Mouse (Mus musculus) heart, embryonic 15.5 days (tissue): ENCODE results near the gene Esrra. TPM values are rescaled to one million over a fixed set of nuclear protein-coding genes. Genes with fewer than 3 reads are reported as not detected.

Source experiments
- ATAC-seq: fragments of 200-750 bp; cut with Nextera tagmentation; replicated peaks from 2 replicates; pipeline ENCODE4 v1.8.0; 2017; ENCODE audit warnings: low read depth, moderate TSS enrichment; ENCODE audit not compliant: insufficient number of reproducible peaks, insufficient read depth, low FRiP score
- H3K27ac ChIP-seq: fragments of 300-500 bp; sonication (generic); 2 replicates; pipeline ENCODE4 v1.5.1; 2015; ENCODE audit warnings: mild to moderate bottlenecking, inconsistent platforms
- H3K27me3 ChIP-seq: fragments of 300-500 bp; sonication (generic); 2 replicates; pipeline ENCODE4 v1.6.1; 2015; ENCODE audit warnings: inconsistent platforms
- H3K36me3 ChIP-seq: fragments of 300-500 bp; sonication (generic); 2 replicates; pipeline ENCODE4 v1.6.1; 2015; ENCODE audit warnings: mild to moderate bottlenecking, inconsistent platforms
- H3K4me1 ChIP-seq: fragments of 300-500 bp; sonication (generic); replicated peaks from 2 replicates; pipeline ENCODE4 v1.6.1; 2015; ENCODE audit warnings: inconsistent platforms
- H3K4me2 ChIP-seq: fragments of 300-500 bp; sonication (generic); 2 replicates; pipeline ENCODE4 v1.6.1; 2015; ENCODE audit warnings: inconsistent platforms, mild to moderate bottlenecking, moderate library complexity
- H3K4me3 ChIP-seq: fragments of 300-500 bp; sonication (generic); 2 replicates; pipeline ENCODE4 v1.5.1; 2015; ENCODE audit warnings: mild to moderate bottlenecking, inconsistent platforms
- H3K9ac ChIP-seq: fragments of 300-500 bp; sonication (generic); 2 replicates; pipeline ENCODE4 v1.6.1; 2015; ENCODE audit warnings: mild to moderate bottlenecking, inconsistent platforms
- H3K9me3 ChIP-seq: fragments of 300-500 bp; sonication (generic); replicated peaks from 2 replicates; pipeline ENCODE4 v1.6.1; 2016; ENCODE audit warnings: inconsistent platforms
- WGBS: fragments of 180-500 bp; shearing (Covaris S2); methylation state at CpG from one replicate; pipeline ENCODE4 v1.1.7; 2015; ENCODE audit warnings: mixed read lengths; 5-methylcytosine and 5-hydroxymethylcytosine counted together
- polyA plus RNA-seq: library from polyadenylated mRNA; unstranded; fragments of >200 nt; fragmentation: Nextera tagmentation; extraction: Ambion mirVana; gene quantifications from 2 replicates; pipeline ENCODE4 v1.2.1, GENCODE M21; 2015

Gene Esrra
- polyA plus RNA-seq, 1 experiment from 2014 or later = 36.9 TPM

DNA sequence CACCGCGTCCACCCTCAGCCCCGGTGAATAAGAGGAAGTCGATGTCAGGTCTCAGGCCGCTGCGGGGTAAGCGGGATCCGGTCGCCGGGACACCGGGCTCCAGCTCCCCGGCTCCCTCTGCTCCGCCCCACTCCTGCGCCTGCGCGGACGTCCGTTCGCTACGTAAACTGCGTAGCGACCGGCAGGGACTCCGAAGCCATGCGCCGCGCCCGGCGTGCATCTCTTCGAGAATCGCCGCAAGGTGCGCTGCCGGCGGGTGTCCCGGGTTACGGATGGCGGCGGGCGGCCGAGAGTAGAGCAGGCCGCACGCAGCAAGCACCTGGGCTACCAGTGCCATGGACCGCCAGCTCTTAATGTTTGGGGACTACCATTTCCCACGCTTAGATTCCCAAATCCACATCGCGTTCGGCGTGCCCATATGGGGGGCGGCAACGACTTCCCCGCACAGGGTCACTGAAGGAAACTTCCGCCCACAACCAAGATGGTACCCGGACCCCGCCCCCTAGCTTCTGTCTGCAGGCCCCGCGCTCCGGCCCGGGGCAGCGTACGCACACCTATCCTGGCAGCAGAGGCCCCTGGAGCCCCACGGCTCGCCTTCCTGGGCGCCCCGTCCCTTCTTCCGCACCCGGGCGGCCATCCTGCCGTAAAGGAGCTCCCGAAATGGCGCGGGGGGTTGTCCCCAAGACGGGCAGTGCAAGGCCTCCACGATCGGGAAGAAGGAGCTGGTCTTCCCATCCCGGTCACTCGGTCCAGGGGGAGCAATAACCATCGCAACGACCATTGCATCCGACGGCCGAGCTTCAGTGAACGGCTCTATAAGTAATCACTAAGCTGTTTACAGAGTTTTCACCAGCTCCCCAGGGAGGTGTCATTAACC, 20.0 kb upstream of the Esrra start, which contains the start of gene Bad:
Gene Bad, plus strand, starts transcription at position 490 of the 877 bp plus-strand sequence.
- peak within 1 kb of the TSS; percentile 95 for H3K27ac ChIP-seq
- H3K9ac ChIP-seq = peak within 1 kb of the TSS; percentile 95
- peaks cover 28% of the 10 kb centered on the region for H3K4me1 ChIP-seq
- no peaks in the 10 kb centered on the region for H3K27me3 ChIP-seq
- H3K4me2 ChIP-seq = peak within 1 kb of the TSS; percentile 99
- ATAC-seq = peak; percentile 85
- WGBS = under 1% methylated on average over 83 of the region's 83 CpGs
- H3K9me3 ChIP-seq = no peaks in the 10 kb centered on the region
- peak within 1 kb of the TSS; percentile 87 for H3K4me3 ChIP-seq
- 0 out of 2 replicates have a peak, but pooled peaks cover 13% of the 10 kb centered on the region for H3K36me3 ChIP-seq

DNA sequence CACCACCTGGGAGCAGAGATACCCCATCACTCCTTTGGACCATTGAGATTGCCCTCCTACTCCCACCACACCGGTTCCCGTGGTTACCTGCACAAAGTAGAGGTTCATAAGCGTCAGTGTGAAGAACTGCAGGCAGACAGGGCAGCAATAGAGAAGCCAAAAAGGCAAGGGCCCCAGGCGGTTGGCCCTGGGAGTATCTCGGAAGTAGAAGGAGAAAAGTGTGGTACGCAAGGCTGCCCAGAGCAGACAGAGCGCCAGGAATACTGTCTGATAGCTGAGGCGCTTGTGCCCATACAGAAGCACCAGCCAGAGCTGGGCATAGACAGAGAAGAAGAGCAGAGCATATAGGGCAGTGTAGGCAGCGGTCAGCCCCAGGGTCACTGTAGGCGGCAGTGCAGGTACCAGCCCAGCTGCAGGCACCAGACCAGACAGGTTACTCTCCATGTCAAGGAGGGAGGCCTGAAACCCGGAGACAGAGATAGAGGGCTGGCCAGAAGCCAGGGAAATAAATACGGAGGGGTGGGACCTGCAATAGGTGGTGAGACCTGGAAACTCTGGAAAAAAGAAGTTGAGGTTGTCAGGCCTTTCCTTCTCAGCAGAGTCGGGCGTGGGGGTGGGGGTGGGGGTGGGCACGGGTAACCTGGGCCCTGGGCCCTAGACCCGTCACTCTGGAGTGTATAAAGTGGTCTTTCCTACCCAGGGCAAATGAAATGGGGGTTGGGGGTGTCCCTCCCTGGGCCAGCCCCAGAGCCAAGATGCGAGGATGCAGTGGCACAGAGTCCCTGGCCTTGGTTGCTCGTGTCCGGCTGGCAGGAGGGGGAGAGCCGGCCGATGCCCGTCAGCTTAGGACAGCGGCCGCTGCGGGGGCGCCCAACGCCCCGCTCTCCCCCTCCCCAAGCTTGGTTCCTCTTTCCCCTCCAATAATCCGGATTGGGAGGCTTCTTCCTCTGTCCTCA, 19.1 kb upstream of the Esrra start:
- ATAC-seq = 0 out of 2 replicates have a peak, but pooled peaks have one; percentile 0
- 18% methylated on average over 29 of the region's 29 CpGs for WGBS
- H3K27ac ChIP-seq = peak overlapping the region; percentile 67

DNA sequence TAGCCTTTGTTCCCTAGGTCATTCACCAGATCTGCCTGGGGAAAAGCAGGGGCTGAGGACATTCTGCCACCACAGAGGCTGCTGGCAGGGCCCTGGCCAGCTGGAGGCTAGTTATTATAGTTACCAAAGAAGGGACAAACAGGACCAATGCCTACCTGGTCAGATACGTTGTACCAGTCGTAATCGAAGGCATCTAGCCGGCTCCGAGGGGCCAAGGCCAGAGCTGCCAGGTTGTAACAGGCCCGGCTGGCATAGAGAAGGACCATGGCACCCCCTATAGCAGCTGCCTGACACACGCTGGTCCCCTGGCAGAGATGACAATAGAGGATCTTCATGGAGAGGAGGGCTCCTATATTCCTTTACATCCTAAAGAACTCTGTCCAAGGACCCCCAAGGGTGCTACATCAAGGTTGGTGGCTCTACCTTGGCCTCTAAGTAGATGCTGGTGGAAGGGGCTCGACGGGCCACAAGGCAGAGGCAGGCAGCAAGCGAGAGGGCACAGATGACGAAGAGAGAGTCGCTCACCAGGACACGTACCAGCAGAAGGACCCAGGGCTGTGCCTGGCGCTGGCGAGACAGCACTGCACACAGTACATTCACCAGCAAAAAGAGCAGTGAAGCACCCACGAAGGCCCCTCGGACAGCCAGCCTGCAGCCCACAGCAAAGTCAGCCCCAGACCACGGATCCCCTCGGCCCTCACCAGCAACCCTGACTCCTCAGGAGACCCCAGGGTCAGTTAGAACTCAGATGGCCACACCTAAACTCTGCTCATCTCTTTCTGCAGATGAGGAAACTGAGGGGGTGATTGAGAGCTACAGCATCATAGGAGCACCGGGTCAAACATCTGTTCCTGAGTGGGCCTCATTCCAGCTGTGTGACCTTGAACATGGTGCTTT, 17.7 kb upstream of the Esrra start:
- H3K9ac ChIP-seq = no peak overlapping the region

More for the DNA sequence above, 19.1 kb upstream of the Esrra start:
- Histone ChIP-seq H3K4me3 (peak overlapping the region; percentile 87), H3K9ac (peak overlapping the region; percentile 95), H3K4me1 (peaks cover 28% of the 10 kb centered on the region), H3K9me3 (no peaks in the 10 kb centered on the region), H3K4me2 (peak overlapping the region; percentile 99), H3K27me3 (peaks cover 7% of the 10 kb centered on the region), H3K36me3 (0 out of 2 replicates have a peak, but pooled peaks cover 4% of the 10 kb centered on the region)

DNA sequence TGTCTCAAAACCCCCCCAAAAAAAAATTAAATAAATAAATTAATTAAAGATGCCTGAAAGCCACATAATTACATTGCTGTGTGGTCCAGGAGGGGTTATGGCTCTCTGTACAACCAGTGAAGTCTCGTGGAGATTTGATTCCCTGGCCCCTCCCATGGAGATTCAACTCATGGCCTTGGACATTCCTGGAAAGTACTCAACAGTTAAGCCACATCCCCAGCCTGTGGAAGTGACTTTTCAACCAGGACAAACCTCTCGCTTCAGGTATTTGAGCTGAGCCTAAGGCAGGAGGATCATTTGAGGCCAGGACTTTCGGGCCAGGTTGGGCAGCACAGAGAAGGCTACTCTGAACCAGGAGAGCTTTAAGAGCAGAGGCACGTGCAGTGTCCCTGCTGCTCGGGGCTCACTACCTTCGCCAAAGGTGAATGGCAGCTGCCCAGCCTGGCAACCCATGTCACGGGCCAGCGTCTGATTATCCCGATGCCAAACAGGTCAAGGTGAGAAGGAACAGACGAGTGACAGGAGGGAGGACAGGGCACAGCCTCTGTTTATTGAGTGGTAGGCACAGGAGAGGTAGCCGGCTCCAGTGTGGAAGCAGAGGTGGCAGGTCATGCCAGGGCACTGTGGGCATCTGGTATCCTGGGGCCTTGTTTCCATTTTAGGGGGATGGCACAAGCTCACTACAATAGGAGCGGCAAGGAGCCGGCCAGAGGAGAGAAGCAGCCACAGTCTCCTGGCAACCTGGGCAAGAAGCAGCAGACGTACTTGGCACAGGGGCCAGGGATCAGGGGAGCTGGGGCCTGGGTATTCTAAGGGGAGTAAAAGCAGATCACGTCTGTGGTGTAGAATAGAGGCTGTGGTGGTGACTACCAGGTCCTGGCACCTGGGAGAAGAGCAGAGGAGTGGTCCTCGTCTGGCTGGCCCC, 16.2 kb upstream of the Esrra start:
- Histone ChIP-seq H3K4me3 (no peak overlapping the region), H3K27ac (no peak overlapping the region), H3K4me2 (no peak overlapping the region), H3K4me1 (peaks cover 32% of the 10 kb centered on the region), H3K27me3 (peaks cover 36% of the 10 kb centered on the region), H3K36me3 (no peaks in the 10 kb centered on the region), H3K9me3 (no peaks in the 10 kb centered on the region), H3K9ac (no peak overlapping the region)
- ATAC-seq = no peak
- WGBS = 80% methylated on average over 16 of the region's 16 CpGs

More for the DNA sequence above, 17.7 kb upstream of the Esrra start:
- Histone ChIP-seq H3K4me1 (peaks cover 30% of the 10 kb centered on the region), H3K27ac (no peak overlapping the region), H3K27me3 (peaks cover 20% of the 10 kb centered on the region), H3K9me3 (no peaks in the 10 kb centered on the region), H3K4me2 (no peak overlapping the region), H3K36me3 (no peaks in the 10 kb centered on the region), H3K4me3 (no peak overlapping the region)
- WGBS = 88% methylated on average over 20 of the region's 20 CpGs
- ATAC-seq = no peak

DNA sequence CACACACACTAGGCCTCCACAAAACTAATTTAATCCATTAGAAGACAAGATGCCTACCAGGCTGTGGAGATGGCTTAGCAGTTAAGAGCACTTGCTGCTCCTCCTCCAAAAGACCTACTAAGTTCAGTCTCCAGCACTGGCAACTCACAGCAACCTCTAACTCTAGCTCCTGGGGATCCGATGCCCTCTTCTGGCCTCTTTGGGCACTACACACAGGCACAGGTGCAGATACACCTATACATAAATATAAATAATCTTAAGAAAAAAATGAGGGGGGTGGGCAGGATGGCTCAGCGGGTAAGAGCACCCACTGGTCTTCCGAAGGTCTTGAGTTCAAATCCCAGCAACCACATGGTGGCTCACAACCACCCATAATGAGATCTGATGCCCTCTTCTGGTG, 14.7 kb upstream of the Esrra start:
- H3K27ac ChIP-seq = no peak overlapping the region
- no peak overlapping the region for H3K4me3 ChIP-seq
- no peak overlapping the region for H3K9ac ChIP-seq
- H3K4me1 ChIP-seq = peaks cover 30% of the 10 kb centered on the region
- no peak for ATAC-seq
- no peaks in the 10 kb centered on the region for H3K9me3 ChIP-seq
- 23% methylated on average over 3 of the region's 3 CpGs for WGBS
- no peaks in the 10 kb centered on the region for H3K36me3 ChIP-seq
- peaks cover 51% of the 10 kb centered on the region for H3K27me3 ChIP-seq
- no peak overlapping the region for H3K4me2 ChIP-seq

DNA sequence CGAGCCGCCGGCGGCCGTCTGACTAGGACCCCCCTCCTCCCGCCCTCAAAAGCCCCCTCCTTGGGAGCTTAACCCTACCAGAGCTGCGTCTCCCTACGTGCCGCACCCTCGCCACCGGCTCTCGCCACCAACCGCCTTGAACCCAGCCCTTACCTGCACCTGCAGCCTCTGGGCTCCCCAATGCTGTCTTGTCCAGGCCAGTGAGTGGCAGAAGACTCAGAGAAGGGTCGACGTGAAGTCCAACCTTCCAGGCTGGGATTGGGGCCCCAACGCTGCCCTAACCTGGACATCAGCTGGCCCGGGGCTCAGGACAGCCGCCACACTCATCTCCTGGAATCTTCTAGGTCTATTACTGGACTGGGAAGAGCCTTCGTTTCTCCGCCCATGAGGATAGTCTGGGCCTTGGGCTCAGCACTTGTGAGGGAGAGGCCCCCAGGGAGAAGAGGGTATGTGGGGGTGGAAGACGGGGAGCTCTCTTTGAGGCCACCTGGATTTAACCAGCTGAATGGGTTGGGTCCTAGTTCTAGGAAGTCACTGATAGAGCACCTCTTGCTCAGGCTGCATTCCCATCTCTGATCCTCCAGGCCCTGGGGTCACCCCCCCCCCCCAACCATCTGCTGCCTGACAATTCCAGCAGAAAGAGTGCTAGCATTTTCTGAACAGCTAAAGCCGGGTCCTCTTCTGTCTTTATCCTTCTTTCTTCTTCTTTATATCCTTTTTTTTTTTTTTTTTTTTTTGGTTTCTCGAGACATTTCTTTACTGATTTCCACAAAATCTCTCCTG, 12.8 kb upstream of the Esrra start, which contains the start of gene Kcnk4:
Gene Kcnk4, minus strand, starts transcription at position 321 of the 783 bp plus-strand sequence.
- Histone ChIP-seq H3K4me2 (peak within 1 kb of the TSS; percentile 78), H3K9me3 (no peaks in the 10 kb centered on the region), H3K4me3 (peak within 1 kb of the TSS; percentile 49), H3K36me3 (no peaks in the 10 kb centered on the region), H3K9ac (peak within 1 kb of the TSS; percentile 45), H3K27ac (no peak within 1 kb of the TSS), H3K4me1 (peaks cover 14% of the 10 kb centered on the region), H3K27me3 (peaks cover 65% of the 10 kb centered on the region)
- 11% methylated on average over 23 of the region's 23 CpGs for WGBS
- ATAC-seq = no peak

DNA sequence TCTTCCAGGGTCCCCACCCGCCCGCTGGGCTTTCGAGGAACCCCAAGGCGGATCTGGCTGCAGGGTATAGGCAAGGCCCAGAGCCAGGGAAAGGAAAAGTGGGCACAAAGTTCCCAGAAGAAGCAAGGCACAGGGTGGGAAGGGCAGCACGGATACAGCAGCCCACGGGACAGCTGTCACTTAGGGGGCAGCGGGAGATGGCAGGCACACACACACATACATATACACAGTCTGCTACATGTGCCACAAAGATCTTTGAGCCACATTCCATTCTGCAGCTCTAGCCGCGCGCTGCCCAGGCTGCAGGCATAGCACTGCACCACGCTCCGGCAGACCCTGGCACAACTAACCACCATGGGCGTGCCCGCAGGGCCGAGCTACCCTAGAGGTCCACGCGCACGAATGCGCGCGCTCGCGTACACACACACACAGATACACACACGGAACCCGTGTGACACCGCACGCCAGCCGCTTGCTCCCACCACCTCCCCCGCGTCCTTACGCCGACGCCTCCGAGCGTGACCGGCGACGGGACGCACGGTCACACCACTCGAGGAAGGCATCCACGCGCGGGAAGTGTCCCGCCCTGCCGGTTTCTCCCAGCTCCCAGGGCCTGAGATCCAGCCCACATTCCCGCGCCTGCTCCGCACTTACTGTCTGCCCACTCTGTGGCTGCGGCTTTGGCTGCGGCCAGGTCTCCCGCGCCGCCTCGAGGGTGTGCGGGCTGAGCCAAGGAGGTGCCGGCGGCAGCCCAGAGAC, 12.0 kb upstream of the Esrra start:
- peak; percentile 48 for ATAC-seq

DNA sequence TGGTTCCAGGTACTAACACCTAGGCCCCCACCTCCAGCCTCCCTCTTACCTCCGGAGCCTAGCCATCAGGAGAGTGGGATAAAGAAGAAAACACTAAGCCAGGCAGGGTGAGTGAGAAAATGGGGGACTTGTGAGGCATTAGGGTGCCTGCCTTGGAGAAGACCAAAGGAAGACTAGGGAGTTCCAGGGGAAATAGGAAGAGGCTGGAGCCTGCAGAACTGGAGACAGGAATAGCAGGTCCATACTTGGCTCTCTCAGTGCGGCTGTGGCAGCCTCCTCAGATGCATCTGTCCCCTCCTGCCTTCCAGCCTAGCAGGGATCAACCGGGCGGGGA, 11.5 kb upstream of the Esrra start:
- no peaks in the 10 kb centered on the region for H3K36me3 ChIP-seq
- peak overlapping the region; percentile 49 for H3K4me3 ChIP-seq
- H3K27me3 ChIP-seq = peaks cover 78% of the 10 kb centered on the region
- peaks cover 14% of the 10 kb centered on the region for H3K4me1 ChIP-seq
- no peaks in the 10 kb centered on the region for H3K9me3 ChIP-seq
- ATAC-seq = 0 out of 2 replicates have a peak, but pooled peaks have one; percentile 9
- H3K27ac ChIP-seq = no peak overlapping the region
- H3K9ac ChIP-seq = no peak overlapping the region
- 38% methylated on average over 4 of the region's 4 CpGs for WGBS
- H3K4me2 ChIP-seq = peak overlapping the region; percentile 78

More for the DNA sequence above, 12.0 kb upstream of the Esrra start:
- Histone ChIP-seq H3K4me2 (peak overlapping the region; percentile 78), H3K36me3 (no peaks in the 10 kb centered on the region), H3K9ac (peak overlapping the region; percentile 45), H3K27ac (no peak overlapping the region), H3K4me1 (peaks cover 14% of the 10 kb centered on the region), H3K4me3 (peak overlapping the region; percentile 49), H3K27me3 (peaks cover 73% of the 10 kb centered on the region), H3K9me3 (no peaks in the 10 kb centered on the region)
- 3% methylated on average over 58 of the region's 58 CpGs for WGBS

DNA sequence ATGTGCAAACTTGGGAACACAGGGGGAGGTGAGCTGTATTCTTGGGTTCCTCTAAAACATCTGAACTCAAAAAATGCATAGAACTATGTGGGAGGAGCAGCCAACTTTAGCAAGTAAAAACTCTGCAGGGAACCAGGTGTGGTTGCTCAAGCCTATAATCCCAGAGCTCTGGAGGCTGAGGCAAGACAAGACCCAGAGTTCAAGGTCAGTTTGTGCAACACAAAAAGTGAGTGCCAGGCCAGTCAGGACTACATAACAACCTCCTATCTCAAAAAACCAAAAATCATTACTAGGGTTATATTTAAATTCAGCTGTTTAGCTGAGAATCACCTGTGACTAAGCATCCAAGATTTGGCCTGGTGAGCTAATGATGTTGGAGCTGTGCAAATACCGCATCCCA, 10.4 kb upstream of the Esrra start:
- WGBS = 45% methylated on average over 1 of the region's 1 CpGs
- peaks cover 19% of the 10 kb centered on the region for H3K4me1 ChIP-seq

More for the DNA sequence above, 10.4 kb upstream of the Esrra start:
- H3K36me3 ChIP-seq = no peaks in the 10 kb centered on the region
- H3K9me3 ChIP-seq = no peaks in the 10 kb centered on the region
- no peak for ATAC-seq
- no peak overlapping the region for H3K4me2 ChIP-seq
- no peak overlapping the region for H3K4me3 ChIP-seq
- H3K27ac ChIP-seq = no peak overlapping the region
- H3K27me3 ChIP-seq = peaks cover 89% of the 10 kb centered on the region
- no peak overlapping the region for H3K9ac ChIP-seq
